Mouse (Mus musculus) liver, embryonic 15.5 days (tissue): ENCODE measurements around the gene Thsd7b. TPM values are rescaled to one million over a fixed set of nuclear protein-coding genes. Genes with fewer than 3 reads are reported as not detected.
"Not testable (repeated sequence)": the region's sequence is repeated elsewhere in the genome, so short reads cannot be mapped to it uniquely, and the experiment has no call there.

Experiments used
- ATAC-seq: fragments of 200-750 bp; cut with Nextera tagmentation; 2 replicates; pipeline ENCODE4 v1.8.0; 2017; ENCODE audit warnings: moderate number of reproducible peaks, mild to moderate bottlenecking, moderate library complexity; ENCODE audit not compliant: insufficient read depth
- H3K27ac ChIP-seq: fragments of 300-500 bp; sonication (generic); replicated peaks from 2 replicates; pipeline ENCODE4 v1.5.1; 2015; ENCODE audit warnings: mild to moderate bottlenecking, inconsistent platforms
- H3K27me3 ChIP-seq: fragments of 300-500 bp; sonication (generic); 2 replicates; pipeline ENCODE4 v1.6.1; 2015; ENCODE audit warnings: mild to moderate bottlenecking, inconsistent platforms
- H3K36me3 ChIP-seq: fragments of 300-500 bp; sonication (generic); replicated peaks from 2 replicates; pipeline ENCODE4 v1.6.1; 2015; ENCODE audit warnings: moderate library complexity, mild to moderate bottlenecking, inconsistent platforms
- H3K4me1 ChIP-seq: fragments of 300-500 bp; sonication (generic); replicated peaks from 2 replicates; pipeline ENCODE4 v1.6.1; 2015; ENCODE audit warnings: inconsistent platforms
- H3K4me2 ChIP-seq: fragments of 300-500 bp; sonication (generic); 2 replicates; pipeline ENCODE4 v1.6.1; 2015; ENCODE audit warnings: moderate library complexity, mild to moderate bottlenecking, inconsistent platforms
- H3K4me3 ChIP-seq: fragments of 300-500 bp; sonication (generic); replicated peaks from 2 replicates; pipeline ENCODE4 v1.5.1; 2015; ENCODE audit warnings: mild to moderate bottlenecking, inconsistent platforms
- H3K9ac ChIP-seq: fragments of 300-500 bp; sonication (generic); 2 replicates; pipeline ENCODE4 v1.6.1; 2015; ENCODE audit warnings: moderate library complexity, mild to moderate bottlenecking, inconsistent platforms
- H3K9me3 ChIP-seq: fragments of 300-500 bp; sonication (generic); replicated peaks from 2 replicates; pipeline ENCODE4 v1.6.1; 2016; ENCODE audit warnings: inconsistent platforms
- WGBS: fragments of 180-500 bp; shearing (Covaris S2); methylation state at CpG from one replicate; pipeline ENCODE4 v1.1.7; 2015; ENCODE audit warnings: mixed read lengths; ENCODE audit not compliant: insufficient replicate concordance; 5-methylcytosine and 5-hydroxymethylcytosine counted together
- polyA plus RNA-seq: library from polyadenylated mRNA; unstranded; fragments of >200 nt; fragmentation: Nextera tagmentation; extraction: Ambion mirVana; gene quantifications from 2 replicates; pipeline ENCODE4 v1.2.1, GENCODE M21; 2015

The Thsd7b gene
- polyA plus RNA-seq, 1 experiment from 2014 or later = 0.48 TPM

- no peaks in the 10 kb centered on the region for H3K9me3 ChIP-seq
- H3K4me2 ChIP-seq = peak overlapping the region; percentile 36; the same call in 1 of the 2 replicates
- H3K36me3 ChIP-seq = no peaks in the 10 kb centered on the region
- no peak overlapping the region for H3K9ac ChIP-seq
- H3K4me3 ChIP-seq = no peak overlapping the region
- peak; percentile 97 for ATAC-seq
- WGBS = 27% methylated on average over 1 of the region's 1 CpGs
- H3K27me3 ChIP-seq = no peaks in the 10 kb centered on the region
- H3K4me1 ChIP-seq = peaks cover 18% of the 10 kb centered on the region
- 0 out of 2 replicates have a peak overlapping the region, but pooled peaks have one; percentile 6 for H3K27ac ChIP-seq
Observed at GRCm38 (mm10) chr1:130112580-130113314, 839.6 kb downstream of the Thsd7b start.

- Histone ChIP-seq H3K27ac (0 out of 2 replicates have a peak overlapping the region, but pooled peaks have one; percentile 6), H3K4me3 (no peak overlapping the region), H3K36me3 (no peaks in the 10 kb centered on the region), H3K4me2 (no peak overlapping the region), H3K9ac (no peak overlapping the region), H3K9me3 (no peaks in the 10 kb centered on the region), H3K4me1 (peaks cover 18% of the 10 kb centered on the region), H3K27me3 (no peaks in the 10 kb centered on the region)
- peak; percentile 81 for ATAC-seq
- 75% methylated on average over 2 of the region's 2 CpGs for WGBS
Observed at GRCm38 (mm10) chr1:130113549-130113948, 840.4 kb downstream of the Thsd7b start.

GRCm38 (mm10) chr1:130130901-130131300, 857.8 kb downstream of the Thsd7b start:
- Histone ChIP-seq H3K9ac (no peak overlapping the region), H3K4me3 (no peak overlapping the region), H3K9me3 (no peaks in the 10 kb centered on the region), H3K4me1 (no peaks in the 10 kb centered on the region), H3K4me2 (no peak overlapping the region), H3K27me3 (no peaks in the 10 kb centered on the region), H3K36me3 (no peaks in the 10 kb centered on the region), H3K27ac (no peak overlapping the region)
- 56% methylated on average over 3 of the region's 3 CpGs for WGBS
- ATAC-seq = no peak

- no peak for ATAC-seq
- H3K27ac ChIP-seq = no peak overlapping the region
- H3K4me3 ChIP-seq = no peak overlapping the region
- no peaks in the 10 kb centered on the region for H3K27me3 ChIP-seq
- H3K36me3 ChIP-seq = no peaks in the 10 kb centered on the region
- H3K4me2 ChIP-seq = no peak overlapping the region
- no peaks in the 10 kb centered on the region for H3K9me3 ChIP-seq
- no peak overlapping the region for H3K9ac ChIP-seq
- no peaks in the 10 kb centered on the region for H3K4me1 ChIP-seq
Observed at GRCm38 (mm10) chr1:130166187-130166586, 893.1 kb downstream of the Thsd7b start.

GRCm38 (mm10) chr1:130167260-130167659, 894.2 kb downstream of the Thsd7b start:
- Histone ChIP-seq H3K27ac (no peak overlapping the region), H3K4me2 (no peak overlapping the region), H3K27me3 (no peaks in the 10 kb centered on the region), H3K9ac (no peak overlapping the region), H3K4me3 (no peak overlapping the region), H3K9me3 (no peaks in the 10 kb centered on the region), H3K36me3 (no peaks in the 10 kb centered on the region), H3K4me1 (no peaks in the 10 kb centered on the region)
- no peak for ATAC-seq
- 28% methylated on average over 2 of the region's 2 CpGs for WGBS

- H3K9me3 ChIP-seq = no peaks in the 10 kb centered on the region
- ATAC-seq = no peak
- H3K4me1 ChIP-seq = no peaks in the 10 kb centered on the region
- whole genome bisulfite sequencing = 48% methylated on average over 6 of the region's 6 CpGs
- H3K4me3 ChIP-seq = no peak overlapping the region
- no peak overlapping the region for H3K27ac ChIP-seq
- H3K4me2 ChIP-seq = no peak overlapping the region
- H3K9ac ChIP-seq = no peak overlapping the region
- H3K36me3 ChIP-seq = no peaks in the 10 kb centered on the region
- H3K27me3 ChIP-seq = no peaks in the 10 kb centered on the region
Observed at GRCm38 (mm10) chr1:130169875-130170274, 896.8 kb downstream of the Thsd7b start.

- Histone ChIP-seq H3K9ac (no peak overlapping the region), H3K4me3 (no peak overlapping the region), H3K9me3 (no peaks in the 10 kb centered on the region), H3K27ac (no peak overlapping the region), H3K36me3 (no peaks in the 10 kb centered on the region), H3K4me2 (no peak overlapping the region), H3K27me3 (no peaks in the 10 kb centered on the region), H3K4me1 (no peaks in the 10 kb centered on the region)
- WGBS = 66% methylated on average over 1 of the region's 1 CpGs
- ATAC-seq = no peak
Observed at GRCm38 (mm10) chr1:130170290-130170689, 897.2 kb downstream of the Thsd7b start.

- H3K9me3 ChIP-seq, H3K27ac ChIP-seq, H3K9ac ChIP-seq, H3K4me3 ChIP-seq, H3K36me3 ChIP-seq, ATAC-seq, H3K4me1 ChIP-seq, H3K4me2 ChIP-seq, H3K27me3 ChIP-seq: not testable (repeated sequence)
- 66% methylated on average over 7 of the region's 7 CpGs for WGBS
Observed at GRCm38 (mm10) chr1:130186836-130187235, 913.7 kb downstream of the Thsd7b start.

GRCm38 (mm10) chr1:130192190-130193028, 919.3 kb downstream of the Thsd7b start:
- Histone ChIP-seq H3K36me3 (no peaks in the 10 kb centered on the region), H3K4me3 (no peak overlapping the region), H3K9ac (no peak overlapping the region), H3K27ac (no peak overlapping the region), H3K4me2 (no peak overlapping the region), H3K4me1 (no peaks in the 10 kb centered on the region), H3K9me3 (no peaks in the 10 kb centered on the region), H3K27me3 (no peaks in the 10 kb centered on the region)
- ATAC-seq = no peak
- 29% methylated on average over 6 of the region's 6 CpGs for WGBS

GRCm38 (mm10) chr1:130217404-130217803, 944.3 kb downstream of the Thsd7b start:
- no peak overlapping the region for H3K4me2 ChIP-seq
- no peaks in the 10 kb centered on the region for H3K27me3 ChIP-seq
- no peak overlapping the region for H3K9ac ChIP-seq
- no peaks in the 10 kb centered on the region for H3K36me3 ChIP-seq
- H3K4me3 ChIP-seq = no peak overlapping the region
- no peaks in the 10 kb centered on the region for H3K9me3 ChIP-seq
- no peak overlapping the region for H3K27ac ChIP-seq
- whole genome bisulfite sequencing = 68% methylated on average over 3 of the region's 3 CpGs
- H3K4me1 ChIP-seq = no peaks in the 10 kb centered on the region
- ATAC-seq = no peak

GRCm38 (mm10) chr1:130222904-130223303, 949.8 kb downstream of the Thsd7b start:
- Histone ChIP-seq H3K4me3 (no peak overlapping the region), H3K4me1 (no peaks in the 10 kb centered on the region), H3K9me3 (no peaks in the 10 kb centered on the region), H3K4me2 (no peak overlapping the region), H3K36me3 (no peaks in the 10 kb centered on the region), H3K27ac (no peak overlapping the region), H3K9ac (no peak overlapping the region), H3K27me3 (no peaks in the 10 kb centered on the region)
- ATAC-seq = no peak
- 54% methylated on average over 2 of the region's 2 CpGs for WGBS
